In the genomic region with DNA sequence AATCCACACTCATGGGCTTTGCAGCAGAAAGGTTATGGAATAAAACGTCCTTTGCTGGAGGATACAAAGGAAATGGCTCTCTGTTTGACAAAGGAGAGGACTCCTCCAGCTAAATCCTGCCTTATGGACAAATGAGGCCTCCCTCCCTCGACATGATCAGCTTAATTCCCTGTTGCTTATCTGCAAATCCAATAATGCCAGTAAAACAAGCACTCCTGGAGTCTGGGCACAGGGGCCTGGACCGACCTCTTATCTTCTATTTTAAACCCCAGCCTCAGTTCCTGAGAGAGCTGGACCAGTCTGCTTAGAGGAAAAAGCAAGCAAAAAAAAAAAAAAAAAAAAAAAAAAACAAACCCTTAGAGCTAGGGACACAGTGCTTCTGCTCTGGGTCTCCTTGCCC, we compare ENCODE assay signal across 20 mouse cellular contexts. TPM values are rescaled to one million over a fixed set of nuclear protein-coding genes. Genes with fewer than 3 reads are reported as not detected.
"Had no signal": no experiment of that assay in that cellular context is flagged by ENCODE, and none has a peak within 500 bp of the region (broad histone marks: within the 10 kb centered on the region; RNA-seq: fewer than 3 reads in every experiment).

No protein-coding gene starts in this region.

- H3K4me2 ChIP-seq: limb, embryonic 12.5 days; limb, embryonic 15.5 days; liver, embryonic 11.5 days; lung, embryonic 14.5 days; stomach, embryonic 15.5 days had no signal

- H3K9me3 ChIP-seq: limb, embryonic 12.5 days; limb, embryonic 15.5 days; stomach, embryonic 15.5 days had no signal

- H3K9ac ChIP-seq: limb, embryonic 12.5 days; limb, embryonic 15.5 days; liver, embryonic 14.5 days; liver, postnatal 0 days; lung, embryonic 14.5 days; stomach, embryonic 15.5 days had no signal

- H3K4me3 ChIP-seq: limb, embryonic 12.5 days; limb, embryonic 15.5 days; stomach, embryonic 15.5 days had no signal

- H3K27ac ChIP-seq: kidney, postnatal 0 days; limb, embryonic 12.5 days; limb, embryonic 15.5 days; liver, embryonic 14.5 days; macrophage; stomach, embryonic 15.5 days had no signal

- H3K4me1 ChIP-seq: limb, embryonic 12.5 days; limb, embryonic 15.5 days; stomach, embryonic 15.5 days had no signal

- DNase-seq: kidney, adult 2 months; kidney, postnatal 25 days; left cerebral cortex, postnatal 4 days; liver, postnatal 0 days; lung, embryonic 14.5 days; right cerebral cortex, adult 18-20 months; right cerebral cortex, postnatal 14 days; spleen, adult 18-20 months; thymus, adult 18-20 months; thymus, postnatal 36 days had no signal

- H3K36me3 ChIP-seq: limb, embryonic 12.5 days; limb, embryonic 15.5 days; stomach, embryonic 15.5 days had no signal

- H3K27me3 ChIP-seq: stomach, embryonic 15.5 days had no signal

- ATAC-seq: intestine, postnatal 0 days; liver, postnatal 0 days; lung, postnatal 0 days had no signal

RNA-seq across cellular contexts. Expression of a gene that starts 53.5 kb away (rescaled TPM):
- total RNA-seq: megakaryocyte, adult 5-6 weeks had no signal
- polyA plus RNA-seq: liver, postnatal 0 days; macrophage had no signal
